Mouse (Mus musculus): ENCODE data around the gene Spata25. TPM values are rescaled to one million over a fixed set of nuclear protein-coding genes. Genes with fewer than 3 reads are reported as not detected.

Spata25 gene
- not detected in 2 replicates for polyA plus RNA-seq (2021; fragmentation: Nextera tagmentation)
- long read RNA-seq, experiment 1: 0 reads
- long read RNA-seq, experiment 2: 0 reads

DNA sequence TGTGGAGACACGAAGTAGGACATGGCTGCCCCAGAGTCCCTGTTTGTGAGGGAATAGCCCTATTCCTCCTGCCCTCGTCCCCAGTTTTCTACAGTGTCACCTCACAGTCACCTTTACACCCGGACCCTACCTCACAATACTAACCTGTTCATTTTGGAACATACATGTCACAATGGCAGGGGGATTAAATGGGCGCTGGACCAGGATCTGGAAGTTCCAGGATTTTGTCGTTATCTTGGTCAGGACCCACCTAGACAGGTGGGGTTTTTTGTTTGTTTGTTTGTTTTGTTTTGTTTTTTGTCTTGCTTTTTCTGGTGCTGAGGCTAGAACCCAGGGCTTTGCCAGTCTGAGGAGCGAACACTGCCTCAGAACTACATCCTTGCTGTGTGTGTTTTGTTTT is at the start of gene Spata25:
Spata25 (minus strand) TSS at position 101 of the 400 bp plus-strand sequence.

DNA sequence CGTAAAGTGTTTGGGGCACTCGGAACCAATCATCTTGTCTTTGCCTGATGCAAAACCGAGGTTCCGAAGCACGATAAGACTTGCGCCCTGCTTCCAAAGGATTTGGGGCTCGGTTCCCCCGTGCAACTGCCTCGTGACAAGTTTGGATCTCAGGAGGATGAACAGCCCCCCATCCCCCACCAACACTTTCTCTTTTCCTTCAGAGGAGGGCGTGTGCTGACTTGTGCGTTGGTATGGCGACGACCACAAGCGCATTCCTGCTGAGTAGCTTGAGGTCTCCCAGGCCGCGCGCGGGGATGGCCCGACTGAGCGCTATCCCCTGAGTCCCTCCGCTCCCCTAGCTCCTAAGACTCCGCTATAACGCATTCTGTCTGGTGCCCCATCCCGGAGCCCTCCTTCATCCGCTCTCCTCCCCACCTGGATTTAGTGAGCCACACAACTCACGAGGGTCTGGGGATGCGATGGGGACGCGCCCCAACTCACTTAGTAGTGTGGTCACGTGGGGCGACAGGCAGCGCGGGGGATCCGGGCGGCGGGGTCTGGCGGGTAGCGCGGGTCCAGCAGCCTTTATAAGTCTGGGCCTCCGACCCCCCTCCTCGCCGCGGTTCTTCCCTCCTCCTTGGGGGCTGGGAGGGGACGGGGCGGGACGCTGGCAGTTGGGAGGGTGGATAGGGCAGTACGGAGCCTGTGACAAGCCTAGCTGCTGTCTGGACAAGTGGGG is 28.9 kb upstream of the Spata25 start, which contains the start of gene Pltp:
Pltp (minus strand) TSS at position 611 of the 721 bp plus-strand sequence.

DNA sequence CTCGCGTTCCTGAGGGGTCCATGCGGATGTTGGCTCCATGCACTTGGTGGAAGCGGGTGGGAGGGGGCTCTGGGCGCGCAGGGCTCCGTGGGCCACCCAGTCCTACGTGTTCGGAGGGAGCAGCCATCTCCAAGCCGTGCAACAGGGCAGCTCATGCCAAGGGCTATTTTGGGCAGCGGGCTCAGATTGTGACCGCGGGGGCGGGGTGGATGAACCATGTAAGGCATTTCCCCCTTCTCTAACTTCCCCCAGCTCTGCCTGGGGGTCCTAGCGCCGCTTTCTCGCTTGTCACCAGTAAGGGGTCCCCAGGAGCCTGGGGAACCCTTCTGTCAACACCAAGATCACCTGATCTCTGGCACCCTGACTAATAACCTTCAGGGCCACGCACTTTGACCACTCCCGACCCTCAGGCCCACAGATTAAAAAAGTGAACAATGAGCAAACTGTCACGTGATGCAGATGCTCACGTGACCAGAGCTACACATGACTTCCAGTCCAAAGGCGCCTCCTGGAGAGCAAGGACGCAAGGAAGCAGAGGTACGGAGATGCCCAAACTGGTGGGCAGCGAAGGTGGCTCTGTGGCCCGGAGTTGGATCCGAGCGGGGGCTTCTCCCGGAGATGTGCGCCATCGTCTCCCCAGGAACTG is 5.1 kb upstream of the Spata25 start, which contains the start of gene Neurl2:
Neurl2 (minus strand) TSS at position 143 of the 646 bp plus-strand sequence.

DNA sequence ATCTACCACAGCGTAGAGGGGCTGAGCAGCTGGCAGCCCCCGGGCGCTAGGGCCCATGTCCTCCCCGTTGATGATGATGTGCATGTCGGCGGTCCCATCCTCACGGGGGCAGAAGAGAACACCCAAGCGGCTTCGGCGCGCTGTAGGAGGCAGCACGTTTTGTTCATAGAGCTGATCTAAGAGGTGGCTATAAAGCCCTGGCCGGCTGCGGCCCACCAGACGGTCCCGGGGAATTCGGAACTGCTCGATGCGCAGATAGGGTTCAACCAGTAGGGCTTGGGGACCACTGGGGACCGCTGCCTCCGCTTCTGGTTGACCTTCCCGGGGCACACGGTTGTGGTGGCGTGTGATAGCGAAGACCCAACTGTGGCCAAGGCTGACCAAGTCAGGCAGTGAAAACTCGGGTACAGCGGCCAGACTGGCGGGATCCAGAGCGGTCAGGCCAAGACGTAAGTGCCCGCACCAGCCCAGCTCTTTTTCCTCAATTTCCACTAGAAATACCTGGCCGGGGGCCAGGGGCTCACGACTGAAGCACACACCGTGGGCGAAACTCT is 4.5 kb upstream of the Spata25 start, which contains the start of gene Ctsa:
Ctsa (plus strand) TSS at position 126 of the 554 bp plus-strand sequence.

DNA sequence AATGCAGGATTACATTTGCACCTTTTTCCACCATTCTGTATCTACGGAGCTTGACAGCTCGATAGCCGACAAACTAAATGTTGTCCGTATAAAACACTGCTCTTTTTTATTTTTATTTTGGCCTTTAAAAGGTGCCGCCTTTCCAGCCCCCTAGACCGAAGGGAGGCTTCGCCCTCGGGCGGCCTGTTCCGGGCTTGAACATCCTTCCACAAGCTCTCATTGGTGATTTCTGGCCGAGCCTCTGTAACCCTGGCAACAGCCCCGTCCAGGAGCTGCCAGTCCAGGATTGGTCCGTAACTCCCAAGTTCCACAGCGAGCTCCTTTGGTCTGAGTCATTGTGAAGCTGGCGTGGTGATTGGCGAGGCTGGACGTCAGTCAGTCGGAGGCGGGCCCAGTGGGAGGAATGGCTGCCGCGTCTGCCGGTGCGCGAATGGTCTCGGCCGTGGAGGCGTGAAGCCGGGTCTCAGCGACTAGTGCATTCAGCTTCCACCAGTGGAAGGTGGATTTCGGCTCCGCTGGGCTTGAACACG is 5.6 kb downstream of the Spata25 start, which contains the start of gene Zswim1:
Zswim1 (plus strand) TSS at position 51 of the 530 bp plus-strand sequence.

DNA sequence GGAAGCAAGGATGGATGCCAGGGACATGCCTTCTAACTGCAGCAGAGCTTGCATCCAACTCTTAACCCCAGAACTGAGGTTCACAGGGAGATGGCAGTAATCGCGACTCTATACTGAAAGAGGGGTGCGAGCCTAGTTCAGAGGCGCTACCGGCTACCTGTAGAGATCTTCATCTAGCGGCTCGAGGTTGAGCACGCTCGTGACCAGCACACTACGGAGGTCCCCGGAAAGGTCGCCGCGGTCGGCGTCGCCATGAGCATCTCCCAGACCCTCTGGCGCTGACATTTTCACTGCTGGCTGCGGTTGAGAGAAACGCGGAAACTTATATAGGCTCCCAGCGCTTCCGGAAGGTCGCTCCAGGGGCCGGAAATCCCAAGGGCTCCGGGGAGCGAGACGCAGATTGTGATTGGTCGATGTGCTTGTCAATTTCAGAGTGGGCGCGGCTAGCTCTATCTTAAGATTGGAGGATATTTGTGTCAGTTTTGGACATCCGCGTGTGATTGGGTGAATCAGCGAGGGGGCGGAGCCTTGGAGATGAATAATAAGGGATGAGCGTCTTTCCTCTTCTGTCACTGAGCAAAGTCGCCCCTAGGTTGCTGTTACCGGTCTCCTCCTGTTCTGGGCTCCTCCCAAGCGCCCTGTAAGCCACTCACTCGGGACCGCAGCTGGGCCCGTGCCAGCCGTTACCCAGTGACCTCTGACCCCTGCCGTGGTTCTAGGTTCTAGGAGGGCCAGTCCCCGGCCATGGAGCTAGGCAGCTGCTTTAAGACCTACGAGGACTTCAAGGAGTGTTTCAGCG is 23.6 kb downstream of the Spata25 start, which contains the start of the genes Acot8 and Zswim3:
Acot8 (minus strand) TSS at position 350 of the 799 bp plus-strand sequence.
Zswim3 (plus strand) TSS at position 566 of the 799 bp plus-strand sequence.

DNA sequence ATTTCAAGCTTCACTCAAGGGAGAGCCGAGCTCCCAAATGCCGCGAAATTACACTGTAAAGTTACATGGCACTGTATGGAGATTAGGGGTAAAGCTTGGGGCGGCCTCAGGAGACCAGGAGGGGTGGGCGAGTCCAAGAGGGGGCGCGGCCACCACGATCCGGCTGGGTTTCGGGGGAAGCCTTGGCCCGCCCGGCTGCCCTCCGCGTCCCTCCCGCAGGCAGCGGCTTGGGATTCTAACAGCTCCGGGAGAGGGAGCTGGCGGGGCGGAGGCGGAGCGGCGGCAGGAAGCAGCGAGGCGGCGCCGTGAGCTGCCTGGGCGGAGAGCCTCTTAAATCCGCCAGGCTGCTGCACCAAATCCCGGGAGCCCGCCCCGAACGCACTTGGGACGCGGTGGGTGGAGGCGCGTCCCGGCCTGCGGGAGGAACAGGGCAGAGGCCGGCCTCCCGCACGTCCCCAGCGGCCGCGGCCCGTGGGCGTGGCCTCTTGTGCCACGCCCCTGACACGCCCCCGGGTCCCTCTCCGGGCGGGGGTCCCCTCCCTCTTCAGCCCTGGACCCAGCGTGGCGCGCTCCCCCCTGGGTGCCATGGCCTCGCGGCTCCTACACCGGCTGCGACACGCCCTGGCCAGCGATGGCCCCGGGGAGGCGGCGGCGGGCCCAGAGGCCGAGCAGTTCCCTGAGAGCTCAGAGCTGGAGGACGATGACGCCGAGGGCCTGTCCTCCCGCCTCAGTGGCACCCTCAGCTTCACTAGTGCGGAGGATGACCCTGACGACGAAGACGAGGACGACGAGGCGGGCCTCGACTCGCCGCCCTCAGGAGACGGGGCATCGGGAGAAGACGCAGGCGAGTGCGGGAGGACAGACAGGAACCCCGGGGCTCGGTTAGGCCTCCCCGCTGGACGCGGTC is 42.6 kb downstream of the Spata25 start, which contains the start of gene Snx21:
Snx21 (plus strand) TSS at position 343 of the 907 bp plus-strand sequence.

DNA sequence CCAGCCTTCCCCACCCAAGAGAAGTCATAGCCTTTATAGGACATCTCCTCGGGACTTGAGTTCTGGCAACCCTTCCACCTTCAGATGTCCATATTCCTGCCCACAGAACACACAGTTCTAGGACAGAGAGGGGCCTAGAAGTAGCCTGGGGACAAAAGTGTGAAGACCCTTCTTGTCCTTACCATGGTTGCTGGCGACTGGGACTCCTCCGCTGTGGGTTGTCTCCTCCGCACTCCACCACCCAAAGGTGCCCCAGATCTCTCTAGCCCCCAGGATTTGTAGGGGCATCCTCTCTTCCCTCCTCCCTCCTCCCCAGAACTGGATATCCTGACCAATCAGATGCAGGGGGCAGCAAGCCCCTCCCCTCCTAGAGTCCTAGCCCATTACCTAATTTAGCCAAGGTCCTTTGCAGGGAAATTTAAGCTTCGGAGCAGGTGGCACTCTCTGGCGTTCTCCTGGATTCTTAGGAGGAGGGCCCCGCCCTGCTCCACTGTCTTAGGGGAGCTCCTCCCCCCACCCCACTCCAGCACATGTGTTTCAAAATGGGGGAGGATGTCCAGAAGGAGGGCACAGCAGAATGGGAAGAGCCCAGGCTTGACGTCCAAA is 48.8 kb downstream of the Spata25 start, which contains the start of gene Tnnc2:
Tnnc2 (minus strand) TSS at position 487 of the 606 bp plus-strand sequence.

Other genes with a start within 250 kb of the Spata25 start
- not detected in 2 replicates for gene Wfdc6a, start 243.1 kb downstream of the Spata25 start, polyA plus RNA-seq (2021; fragmentation: Nextera tagmentation)
- gene Eppin, start 234.9 kb downstream of the Spata25 start, polyA plus RNA-seq (2021; fragmentation: Nextera tagmentation): not detected in 2 replicates
- gene Wfdc6b, start 215.0 kb downstream of the Spata25 start, polyA plus RNA-seq (2021; fragmentation: Nextera tagmentation): not detected in 2 replicates
- not detected in 2 replicates for gene Wfdc8, start 214.9 kb downstream of the Spata25 start, polyA plus RNA-seq (2021; fragmentation: Nextera tagmentation)
- not detected in 2 replicates for gene Wfdc16, start 189.7 kb downstream of the Spata25 start, polyA plus RNA-seq (2021; fragmentation: Nextera tagmentation)
- gene Wfdc10, start 172.5 kb downstream of the Spata25 start, polyA plus RNA-seq (2021; fragmentation: Nextera tagmentation): not detected in 2 replicates
- not detected in 2 replicates for gene Wfdc9, start 172.0 kb downstream of the Spata25 start, polyA plus RNA-seq (2021; fragmentation: Nextera tagmentation)
- not detected in 2 replicates for gene Wfdc11, start 154.4 kb downstream of the Spata25 start, polyA plus RNA-seq (2021; fragmentation: Nextera tagmentation)
- gene Wfdc13, start 143.4 kb downstream of the Spata25 start, polyA plus RNA-seq (2021; fragmentation: Nextera tagmentation): not detected in 2 replicates
- not detected in 2 replicates for gene Spint4, start 130.0 kb downstream of the Spata25 start, polyA plus RNA-seq (2021; fragmentation: Nextera tagmentation)
- gene Spint5, start 113.2 kb downstream of the Spata25 start, polyA plus RNA-seq (2021; fragmentation: Nextera tagmentation): not detected in 2 replicates
- 3.0 and 3.1 TPM in 2 replicates for gene Wfdc3, start 82.6 kb downstream of the Spata25 start, polyA plus RNA-seq (2021; fragmentation: Nextera tagmentation)
- gene Dnttip1, start 82.6 kb downstream of the Spata25 start, polyA plus RNA-seq (2021; fragmentation: Nextera tagmentation): 5.0 and 21.1 TPM in 2 replicates
- 1.3 and 1.4 TPM in 2 replicates for gene Ube2c, start 58.6 kb downstream of the Spata25 start, polyA plus RNA-seq (2021; fragmentation: Nextera tagmentation)
- gene Tnnc2, start 48.6 kb downstream of the Spata25 start, polyA plus RNA-seq (2021; fragmentation: Nextera tagmentation): 0.64 and 0.74 TPM in 2 replicates
- 50.8 and 62.0 TPM in 2 replicates for gene Snx21, start 42.7 kb downstream of the Spata25 start, polyA plus RNA-seq (2021; fragmentation: Nextera tagmentation)
- gene Acot8, start 23.7 kb downstream of the Spata25 start, polyA plus RNA-seq (2021; fragmentation: Nextera tagmentation): 21.4 TPM in 2 replicates
- 7.8 and 8.8 TPM in 2 replicates for gene Zswim3, start 23.4 kb downstream of the Spata25 start, polyA plus RNA-seq (2021; fragmentation: Nextera tagmentation)
- gene Zswim1, start 5.9 kb downstream of the Spata25 start, polyA plus RNA-seq (2021; fragmentation: Nextera tagmentation): 23.2 and 23.4 TPM in 2 replicates
- gene Ctsa, start 4.3 kb upstream of the Spata25 start, polyA plus RNA-seq (2021; fragmentation: Nextera tagmentation): 105 and 121 TPM in 2 replicates
- 3.4 and 4.6 TPM in 2 replicates for gene Neurl2, start 4.9 kb upstream of the Spata25 start, polyA plus RNA-seq (2021; fragmentation: Nextera tagmentation)
- 75.3 and 129 TPM in 2 replicates for gene Pltp, start 29.2 kb upstream of the Spata25 start, polyA plus RNA-seq (2021; fragmentation: Nextera tagmentation)
- gene Pcif1, start 50.8 kb upstream of the Spata25 start, polyA plus RNA-seq (2021; fragmentation: Nextera tagmentation): 80.5 and 84.8 TPM in 2 replicates
- 6.6 and 9.3 TPM in 2 replicates for gene Zfp335, start 83.2 kb upstream of the Spata25 start, polyA plus RNA-seq (2021; fragmentation: Nextera tagmentation)
- gene Mmp9, start 112.2 kb upstream of the Spata25 start, polyA plus RNA-seq (2021; fragmentation: Nextera tagmentation): 0.91 and 0.93 TPM in 2 replicates
- 96.8 and 132 TPM in 2 replicates for gene Slc12a5, start 132.3 kb upstream of the Spata25 start, polyA plus RNA-seq (2021; fragmentation: Nextera tagmentation)
- gene Ncoa5, start 206.3 kb upstream of the Spata25 start, polyA plus RNA-seq (2021; fragmentation: Nextera tagmentation): 6.1 and 14.0 TPM in 2 replicates
- gene Cd40, start 227.1 kb upstream of the Spata25 start, polyA plus RNA-seq (2021; fragmentation: Nextera tagmentation): 0.78 and 1.8 TPM in 2 replicates

Measured in left cerebral cortex, adult 6 months (tissue).